Mouse (Mus musculus) erythroblast, embryonic 14.5 days (primary cell): ENCODE measurements around the gene Serpinb6a. TPM values are rescaled to one million over a fixed set of nuclear protein-coding genes. Genes with fewer than 3 reads are reported as not detected.

Experiments used
- H3K27me3 ChIP-seq: 2 replicates; pipeline ENCODE4 v1.6.1; 2012; ENCODE audit warnings: inconsistent platforms; ENCODE audit not compliant: control insufficient read depth
- H3K36me3 ChIP-seq: 2 replicates; pipeline ENCODE4 v1.6.1; 2012; ENCODE audit warnings: mild to moderate bottlenecking, inconsistent platforms; ENCODE audit not compliant: control insufficient read depth
- H3K4me1 ChIP-seq: 2 replicates; pipeline ENCODE4 v1.6.1; 2012; ENCODE audit warnings: inconsistent platforms; ENCODE audit not compliant: control insufficient read depth
- H3K4me3 ChIP-seq: replicated peaks from 2 replicates; pipeline ENCODE3; 2012; ENCODE audit warnings: moderate library complexity, mild to moderate bottlenecking, inconsistent platforms
- H3K9me3 ChIP-seq: 2 replicates; pipeline ENCODE4 v1.6.1; 2012; ENCODE audit warnings: low read length, inconsistent platforms, mixed read lengths; ENCODE audit not compliant: control insufficient read depth
- GATA1 ChIP-seq: IDR thresholded peaks from 2 replicates; pipeline ENCODE4 v1.6.1; 2012; ENCODE audit warnings: low read length, inconsistent platforms, mixed read lengths
- TAL1 ChIP-seq: IDR thresholded peaks from 3 replicates; pipeline ENCODE4 v1.6.1; 2012; ENCODE audit warnings: low read length, inconsistent platforms, mixed read lengths
- polyA plus RNA-seq: library from polyadenylated mRNA; stranded (reverse); fragments of >175 nt; gene quantifications from 2 replicates; pipeline ENCODE4 v1.2.3, GENCODE M21; 2012

The Serpinb6a gene
- polyA plus RNA-seq, 1 experiment: 0.81 TPM

DNA sequence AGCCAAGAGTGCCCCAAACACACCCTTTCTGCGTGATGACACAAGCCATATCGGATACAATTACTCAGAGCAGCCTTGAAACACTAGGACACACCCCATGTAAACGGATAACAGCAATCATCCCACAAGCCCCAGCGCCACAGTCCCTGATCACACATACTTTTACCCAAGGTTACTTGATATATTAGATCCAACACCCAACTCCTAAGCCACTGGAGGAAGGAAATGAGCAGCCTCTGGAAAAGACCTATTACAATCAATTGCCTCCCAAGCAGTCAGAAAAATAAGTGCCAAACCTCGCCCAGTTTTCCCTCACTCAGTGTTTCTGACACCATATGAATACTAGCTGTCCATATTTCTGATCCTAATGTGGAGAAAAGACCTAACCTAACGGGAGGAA is 67.9 kb downstream of the Serpinb6a start:
- no peaks in the 10 kb centered on the region for H3K9me3 ChIP-seq
- H3K4me3 ChIP-seq: no peak overlapping the region
- no peak for TF ChIP-seq TAL1
- TF ChIP-seq GATA1: no peak
- H3K4me1 ChIP-seq: peaks cover 9% of the 10 kb centered on the region
- peaks cover 10% of the 10 kb centered on the region for H3K27me3 ChIP-seq
- H3K36me3 ChIP-seq: no peaks in the 10 kb centered on the region

DNA sequence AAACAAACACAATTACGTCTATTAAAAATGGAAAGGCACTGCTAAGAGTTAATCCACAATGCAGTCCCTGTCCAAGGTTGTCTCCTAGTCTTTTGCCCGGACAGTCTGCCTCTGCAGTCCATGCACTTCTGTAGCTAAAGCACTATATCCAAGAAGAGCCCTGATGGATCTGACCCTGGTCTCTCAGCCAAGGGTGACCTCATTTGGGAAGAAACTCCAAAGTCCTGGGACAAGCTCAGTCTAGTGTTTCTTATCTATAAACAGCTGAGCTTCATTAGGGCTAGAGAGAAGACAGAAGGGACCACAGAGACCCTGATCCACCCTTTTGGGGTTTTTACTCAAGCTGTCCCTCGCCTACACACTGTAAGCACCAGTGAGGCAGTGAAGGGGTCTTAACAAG is 71.7 kb downstream of the Serpinb6a start:
- Histone ChIP-seq H3K4me1 (peaks cover 5% of the 10 kb centered on the region), H3K4me3 (no peak overlapping the region), H3K36me3 (no peaks in the 10 kb centered on the region), H3K9me3 (no peaks in the 10 kb centered on the region), H3K27me3 (peaks cover 6% of the 10 kb centered on the region)
- TF ChIP-seq TAL1: no peak
- TF ChIP-seq GATA1: no peak

DNA sequence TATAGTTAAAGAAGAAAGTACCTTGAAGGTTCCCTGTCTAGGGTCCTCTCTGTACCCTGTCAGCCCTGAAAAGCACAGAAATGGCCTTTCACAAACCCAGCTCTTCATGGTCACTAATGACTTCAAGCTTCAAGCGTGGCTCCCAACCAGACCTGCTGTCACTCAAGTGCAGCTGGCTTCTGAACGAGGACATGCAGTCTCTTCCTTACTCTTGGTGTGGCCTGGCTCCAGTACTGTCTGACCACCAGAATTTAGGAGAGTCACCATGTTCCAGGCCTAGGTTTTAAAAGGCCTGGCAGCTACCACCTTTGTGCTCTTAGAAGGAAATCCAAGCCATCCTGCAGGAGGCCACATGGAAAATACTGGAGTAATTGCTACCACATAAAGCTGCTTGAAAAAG is 72.3 kb downstream of the Serpinb6a start:
- peaks cover under 1% of the 10 kb centered on the region for H3K27me3 ChIP-seq
- no peaks in the 10 kb centered on the region for H3K9me3 ChIP-seq
- no peak overlapping the region for H3K4me3 ChIP-seq
- TF ChIP-seq GATA1 (no peak), TAL1 (no peak)
- H3K36me3 ChIP-seq: no peaks in the 10 kb centered on the region
- peaks cover under 1% of the 10 kb centered on the region for H3K4me1 ChIP-seq

DNA sequence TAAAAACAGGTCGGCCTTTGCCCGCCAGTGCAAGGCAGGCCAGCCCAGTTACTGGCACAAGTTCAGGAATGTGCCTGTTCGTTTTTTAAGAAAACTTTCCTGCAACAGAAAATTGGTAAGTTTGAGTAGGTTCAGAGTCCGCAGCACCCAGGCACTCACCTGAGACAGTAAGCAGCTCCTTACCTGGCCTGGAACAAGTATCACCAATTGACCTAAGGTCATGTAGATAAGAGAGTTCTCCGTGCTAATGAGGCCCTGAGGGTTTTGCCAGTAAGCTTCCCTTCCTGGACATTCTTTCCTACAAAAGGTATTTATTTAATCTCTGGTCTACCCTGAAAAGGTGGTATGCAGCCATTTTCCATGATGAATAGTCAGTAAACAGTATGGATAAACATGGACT is 80.9 kb downstream of the Serpinb6a start:
- no peaks in the 10 kb centered on the region for H3K27me3 ChIP-seq
- H3K4me1 ChIP-seq: no peaks in the 10 kb centered on the region
- TF ChIP-seq TAL1: no peak
- TF ChIP-seq GATA1: no peak
- H3K36me3 ChIP-seq: no peaks in the 10 kb centered on the region
- no peaks in the 10 kb centered on the region for H3K9me3 ChIP-seq
- no peak overlapping the region for H3K4me3 ChIP-seq

DNA sequence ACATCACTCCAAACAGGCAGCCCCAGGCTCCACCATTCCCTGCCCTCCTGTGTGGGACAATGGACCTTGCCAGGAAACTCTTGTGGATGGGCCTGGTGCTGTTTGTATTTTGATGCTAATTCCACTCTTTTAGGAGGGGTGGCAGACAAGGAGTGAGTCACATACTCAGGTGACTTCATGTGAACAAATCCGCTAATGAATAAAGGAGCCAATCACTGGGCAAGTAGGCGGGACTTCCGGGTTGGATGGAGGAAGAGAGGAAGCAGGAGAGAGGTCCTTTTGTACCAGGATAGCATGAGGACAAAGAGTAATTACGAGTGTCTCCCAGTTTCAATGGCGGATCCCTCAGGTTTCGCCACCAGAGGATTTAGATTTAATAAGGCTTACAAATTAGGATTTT is 81.6 kb downstream of the Serpinb6a start:
- H3K9me3 ChIP-seq: no peaks in the 10 kb centered on the region
- TF ChIP-seq TAL1 (no peak), GATA1 (no peak)
- H3K4me3 ChIP-seq: no peak overlapping the region
- no peaks in the 10 kb centered on the region for H3K4me1 ChIP-seq
- H3K27me3 ChIP-seq: no peaks in the 10 kb centered on the region
- H3K36me3 ChIP-seq: no peaks in the 10 kb centered on the region

DNA sequence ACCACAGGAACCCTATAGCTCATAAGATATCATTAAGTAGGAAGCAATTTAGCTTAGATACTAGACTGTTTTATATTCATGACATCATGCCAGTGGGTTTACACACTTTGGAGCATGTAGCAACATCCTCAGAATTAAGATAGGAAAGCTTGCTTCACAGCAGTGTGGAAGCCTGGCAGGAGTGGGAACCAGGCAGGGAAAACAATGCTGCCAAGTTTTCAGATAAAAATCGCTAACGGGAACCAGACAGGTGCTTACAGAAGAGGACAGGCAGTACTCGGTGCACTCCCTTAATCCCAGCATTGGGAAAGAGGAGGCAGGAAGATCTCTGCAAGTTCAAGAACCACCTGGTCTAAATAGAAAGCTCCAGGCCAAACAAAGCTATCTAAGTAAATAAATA is 95.8 kb downstream of the Serpinb6a start:
- Histone ChIP-seq H3K27me3 (no peaks in the 10 kb centered on the region), H3K4me1 (no peaks in the 10 kb centered on the region), H3K36me3 (no peaks in the 10 kb centered on the region), H3K9me3 (no peaks in the 10 kb centered on the region), H3K4me3 (no peak overlapping the region)
- TF ChIP-seq GATA1: no peak
- no peak for TF ChIP-seq TAL1

DNA sequence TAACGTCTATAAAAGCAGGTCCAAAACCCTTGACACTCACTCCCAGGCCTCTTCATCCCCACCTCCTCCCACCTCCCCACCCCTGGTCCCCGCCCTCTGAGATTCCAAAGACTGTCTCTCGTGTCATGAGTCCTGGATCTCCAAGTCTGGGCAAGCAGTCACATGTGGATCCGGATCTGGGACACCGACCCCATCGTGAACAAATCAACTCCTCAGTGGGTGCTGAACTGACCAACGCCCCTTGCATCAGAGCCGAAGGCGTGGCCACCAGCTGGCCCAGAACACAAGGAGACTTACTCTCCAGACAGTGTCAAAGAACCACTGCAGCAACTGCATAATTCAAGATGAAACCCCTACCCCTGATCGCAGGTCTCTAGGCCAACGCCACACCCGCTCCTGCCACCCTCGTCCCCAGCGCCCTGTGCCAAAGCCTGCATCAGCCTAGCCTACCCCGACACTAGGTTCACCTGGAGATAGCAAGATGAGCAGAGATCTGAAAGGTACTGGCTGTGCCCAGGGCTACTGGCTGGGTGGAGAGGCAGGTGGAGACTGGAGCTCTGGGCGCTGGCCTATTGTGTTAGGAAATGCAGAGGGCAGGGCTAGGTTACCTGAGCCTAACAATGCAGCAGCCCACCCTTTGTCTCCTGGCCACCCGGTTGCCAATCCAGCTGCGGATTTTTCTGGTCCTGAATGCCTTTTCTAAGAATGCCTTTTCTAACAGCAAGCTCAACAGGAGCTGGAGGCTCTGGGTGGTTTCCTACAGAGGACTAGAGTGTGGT is 97.2 kb downstream of the Serpinb6a start, which contains the start of gene Serpinb6c:
Serpinb6c (minus strand) TSS at position 533 of the 779 bp plus-strand sequence.
- TF ChIP-seq GATA1: no peak
- no peak for TF ChIP-seq TAL1
- Histone ChIP-seq H3K4me1 (no peaks in the 10 kb centered on the region), H3K27me3 (no peaks in the 10 kb centered on the region), H3K36me3 (no peaks in the 10 kb centered on the region), H3K4me3 (no peak within 1 kb of the TSS), H3K9me3 (no peaks in the 10 kb centered on the region)

DNA sequence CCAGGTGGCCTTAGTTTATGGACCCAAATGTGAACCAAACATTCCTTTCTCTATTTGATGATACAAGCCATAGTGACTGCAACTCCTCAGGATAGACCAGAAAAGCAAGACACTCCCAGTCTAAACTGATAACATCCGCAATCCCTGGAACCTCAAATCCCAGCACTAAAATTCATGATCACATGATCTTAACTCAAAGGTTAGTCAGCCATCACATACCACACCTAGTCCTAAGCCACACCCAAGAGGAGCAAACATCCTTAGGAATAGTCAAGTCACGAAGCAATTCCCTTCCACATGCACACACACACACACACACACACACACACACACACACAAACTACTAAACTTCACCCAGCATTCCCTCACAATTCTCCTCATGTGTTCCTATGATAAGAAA is 99.3 kb downstream of the Serpinb6a start:
- H3K4me3 ChIP-seq: no peak overlapping the region
- no peaks in the 10 kb centered on the region for H3K27me3 ChIP-seq
- no peak for TF ChIP-seq TAL1
- TF ChIP-seq GATA1: no peak
- H3K36me3 ChIP-seq: no peaks in the 10 kb centered on the region
- H3K9me3 ChIP-seq: no peaks in the 10 kb centered on the region
- H3K4me1 ChIP-seq: no peaks in the 10 kb centered on the region

DNA sequence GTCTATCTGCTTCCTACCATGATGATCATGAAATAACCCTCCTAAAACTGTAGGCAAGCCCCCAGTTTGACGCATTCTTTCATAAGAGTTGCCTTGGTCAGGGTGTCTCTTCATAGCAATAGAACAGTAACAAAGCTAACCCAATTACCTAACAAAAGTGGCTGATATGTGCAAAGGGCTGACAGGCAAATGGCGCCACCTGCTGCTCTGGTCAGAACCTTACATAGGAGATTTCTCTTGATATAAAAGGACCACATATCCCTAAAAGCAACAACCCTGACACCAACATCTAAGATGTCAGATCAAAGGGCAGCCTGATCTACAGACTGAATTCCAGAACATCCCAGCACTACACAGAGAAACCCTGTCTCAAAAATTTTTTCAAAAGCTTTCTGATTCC is 108.4 kb downstream of the Serpinb6a start:
- H3K36me3 ChIP-seq: no peaks in the 10 kb centered on the region

More for the DNA sequence above, 108.4 kb downstream of the Serpinb6a start:
- Histone ChIP-seq H3K27me3 (no peaks in the 10 kb centered on the region), H3K4me1 (no peaks in the 10 kb centered on the region), H3K9me3 (no peaks in the 10 kb centered on the region), H3K4me3 (no peak overlapping the region)
- TF ChIP-seq TAL1 (no peak), GATA1 (no peak)

Other genes starting within 250 kb of the Serpinb6a start
- gene Serpinb6e, start 159.4 kb downstream of the Serpinb6a start, polyA plus RNA-seq: not detected in 2 replicates
- gene Serpinb6c, start 97.1 kb downstream of the Serpinb6a start, polyA plus RNA-seq: not detected in 2 replicates
- 0.08 TPM in 1 of 2 replicates, not detected in the other for gene Nqo2, start 38.1 kb downstream of the Serpinb6a start, polyA plus RNA-seq
- 0.17 and 0.29 TPM in 2 replicates for gene Ripk1, start 431 bp downstream of the Serpinb6a start, polyA plus RNA-seq
- gene Bphl, start 34.8 kb upstream of the Serpinb6a start, polyA plus RNA-seq: 0.17 and 0.67 TPM in 2 replicates
- gene Tubb2a, start 75.2 kb upstream of the Serpinb6a start, polyA plus RNA-seq: 6.1 and 9.8 TPM in 2 replicates
- gene Tubb2b, start 127.7 kb upstream of the Serpinb6a start, polyA plus RNA-seq: 0.06 and 0.14 TPM in 2 replicates
- 3.3 and 3.9 TPM in 2 replicates for gene Psmg4, start 160.2 kb upstream of the Serpinb6a start, polyA plus RNA-seq